Mouse (Mus musculus) ES-E14 (cell line): ENCODE results near the gene Bbs2.

Experiments used
- CHD2 ChIP-seq: IDR thresholded peaks from 2 replicates; pipeline ENCODE4 v1.6.1; 2014; ENCODE audit warnings: mild to moderate bottlenecking, low read depth, low read length, inconsistent platforms
- HCFC1 ChIP-seq: IDR thresholded peaks from 2 replicates; pipeline ENCODE4 v1.6.1; 2012; ENCODE audit warnings: low read length, inconsistent platforms, borderline replicate concordance; ENCODE audit not compliant: insufficient read depth
- MAFK ChIP-seq: IDR thresholded peaks from 2 replicates; pipeline ENCODE4 v1.6.1; 2014; ENCODE audit warnings: mild to moderate bottlenecking, low read depth, low read length, inconsistent platforms; ENCODE audit not compliant: insufficient read depth
- ZC3H11A ChIP-seq: IDR thresholded peaks from 2 replicates; pipeline ENCODE4 v1.6.1; 2012; ENCODE audit warnings: low read depth, mild to moderate bottlenecking, inconsistent platforms, low read length, borderline replicate concordance
- ZNF384 ChIP-seq: IDR thresholded peaks from 2 replicates; pipeline ENCODE4 v1.6.1; 2012; ENCODE audit warnings: low read depth, low read length, inconsistent platforms

GRCm38 (mm10) chr8:94132096-94132495 lies 33.4 kb upstream of the Bbs2 start:
- TF ChIP-seq CHD2 (no peak), HCFC1 (no peak), ZC3H11A (no peak), MAFK (no peak), ZNF384 (no peak)
